Mouse (Mus musculus): ENCODE results near the gene Flt3.

The Flt3 gene

GRCm38 (mm10) chr5:147399843-147400504, at the start of gene Flt3:
Gene Flt3 (minus strand): TSS chr5:147400489.
- DNase-seq (ENCODE audit: low read depth, low spot score): no peak

GRCm38 (mm10) chr5:147448933-147449332, 48.6 kb upstream of the Flt3 start:
- DNase-seq (ENCODE audit: low read depth, low spot score): peak; percentile 58

- DNase-seq (ENCODE audit: low read depth, low spot score): no peak
Measured at GRCm38 (mm10) chr5:147448526-147448925, 48.2 kb upstream of the Flt3 start.

- DNase-seq (ENCODE audit: low read depth, low spot score): no peak
Measured at GRCm38 (mm10) chr5:147445252-147445651, 45.0 kb upstream of the Flt3 start.

GRCm38 (mm10) chr5:147444757-147445156, 44.5 kb upstream of the Flt3 start:
- DNase-seq (ENCODE audit: low read depth, low spot score): no peak

- DNase-seq (ENCODE audit: low read depth, low spot score): no peak
Measured at GRCm38 (mm10) chr5:147444298-147444697, 44.0 kb upstream of the Flt3 start.

- DNase-seq (ENCODE audit: low read depth, low spot score): peak; percentile 28
Measured at GRCm38 (mm10) chr5:147442741-147443140, 42.5 kb upstream of the Flt3 start.

- no peak for DNase-seq (ENCODE audit: low read depth, low spot score)
Measured at GRCm38 (mm10) chr5:147441979-147442378, 41.7 kb upstream of the Flt3 start.

- no peak for DNase-seq (ENCODE audit: low read depth, low spot score)
Measured at GRCm38 (mm10) chr5:147440996-147441507, 40.8 kb upstream of the Flt3 start.

GRCm38 (mm10) chr5:147436491-147436890, 36.2 kb upstream of the Flt3 start:
- no peak for DNase-seq (ENCODE audit: low read depth, low spot score)

- no peak for DNase-seq (ENCODE audit: low read depth, low spot score)
Measured at GRCm38 (mm10) chr5:147435751-147436150, 35.5 kb upstream of the Flt3 start.

GRCm38 (mm10) chr5:147435224-147435623, 34.9 kb upstream of the Flt3 start:
- DNase-seq (ENCODE audit: low read depth, low spot score): no peak

- DNase-seq (ENCODE audit: low read depth, low spot score): no peak
Measured at GRCm38 (mm10) chr5:147432927-147433326, 32.6 kb upstream of the Flt3 start.

GRCm38 (mm10) chr5:147430936-147431839, 30.9 kb upstream of the Flt3 start:
- peak; percentile 61 for DNase-seq (ENCODE audit: low read depth, low spot score)

GRCm38 (mm10) chr5:147430361-147430935, 30.2 kb upstream of the Flt3 start:
- DNase-seq (ENCODE audit: low read depth, low spot score): no peak

GRCm38 (mm10) chr5:147429535-147430305, 29.4 kb upstream of the Flt3 start, which contains the start of gene Pan3:
Gene Pan3 (plus strand): TSS chr5:147430161.
- peak; percentile 92 for DNase-seq (ENCODE audit: low read depth, low spot score)

GRCm38 (mm10) chr5:147426048-147426805, 25.9 kb upstream of the Flt3 start:
- DNase-seq (ENCODE audit: low read depth, low spot score): no peak

- no peak for DNase-seq (ENCODE audit: low read depth, low spot score)
Measured at GRCm38 (mm10) chr5:147423612-147424011, 23.3 kb upstream of the Flt3 start.

- DNase-seq (ENCODE audit: low read depth, low spot score): peak; percentile 78
Measured at GRCm38 (mm10) chr5:147418394-147419121, 18.3 kb upstream of the Flt3 start.

- DNase-seq (ENCODE audit: low read depth, low spot score): no peak
Measured at GRCm38 (mm10) chr5:147417986-147418385, 17.7 kb upstream of the Flt3 start.

Data from 3T3-L1 (cell line).